Mouse (Mus musculus): ENCODE measurements around the gene Klrb1. TPM values are rescaled to one million over a fixed set of nuclear protein-coding genes. Genes with fewer than 3 reads are reported as not detected.
"Not testable (repeated sequence)": the region's sequence is repeated elsewhere in the genome, so short reads cannot be mapped to it uniquely, and the experiment has no call there.

The Klrb1 gene
- polyA plus RNA-seq, 1 experiment from 2014 or later: not detected

DNA sequence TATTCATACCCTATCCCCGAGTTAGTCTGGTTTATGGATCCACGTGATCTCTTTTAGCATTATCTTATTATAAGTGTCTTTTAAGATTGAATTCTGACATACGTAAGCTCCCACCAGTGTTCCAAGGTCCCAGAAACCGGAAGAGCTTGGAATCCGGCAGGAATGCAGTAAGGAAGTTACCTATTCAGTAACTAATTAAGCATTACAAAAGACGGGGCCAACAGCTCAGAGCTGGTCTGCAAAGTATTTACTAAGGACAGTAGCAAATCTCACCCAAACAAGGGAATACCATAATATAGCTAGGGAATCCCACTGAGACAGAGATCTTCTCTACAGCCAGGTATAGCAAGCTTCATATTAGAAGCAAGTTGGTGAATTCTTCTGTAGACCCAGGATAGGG, 24.1 kb upstream of the Klrb1 start:
- not testable (repeated sequence) for DNase-seq (ENCODE audit: low spot score); H3K4me1 ChIP-seq (replicated peaks; ENCODE audit: control insufficient read depth, insufficient read depth, low read length); H3K9me3 ChIP-seq (ENCODE audit: control insufficient read depth, low read length); H3K9ac ChIP-seq (ENCODE audit: low read length); H3K27me3 ChIP-seq (replicated peaks; ENCODE audit: control insufficient read depth, insufficient read depth, low read length); H3K27ac ChIP-seq (ENCODE audit: low read depth); H3K4me2 ChIP-seq (ENCODE audit: low read length); H3K36me3 ChIP-seq (ENCODE audit: control insufficient read depth, insufficient read depth, low read length); ATAC-seq (replicated peaks; ENCODE audit: low FRiP score, low TSS enrichment, low read depth); H3K4me3 ChIP-seq (ENCODE audit: low read depth, low read length)
- WGBS: 80% methylated on average over 6 of the region's 6 CpGs

DNA sequence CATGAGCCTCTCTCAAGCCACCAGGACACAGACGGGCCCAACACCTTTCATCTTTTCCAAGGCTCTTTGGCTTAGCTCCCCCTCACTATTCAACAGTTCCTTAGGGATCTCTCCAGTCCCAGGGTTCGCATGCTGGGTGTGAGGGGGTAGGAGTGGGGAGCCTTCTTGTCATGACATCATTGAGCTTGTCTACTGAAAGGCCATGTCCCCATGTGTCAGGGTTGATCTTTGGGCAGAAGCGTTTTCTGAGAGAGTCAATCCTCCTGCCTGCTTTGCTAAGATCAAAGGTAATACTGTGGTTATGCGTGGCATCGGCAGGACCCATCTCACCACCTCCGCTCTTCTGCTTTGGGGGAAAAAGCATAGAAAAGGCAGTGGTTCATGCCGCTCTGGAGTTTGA, 14.6 kb upstream of the Klrb1 start:
- H3K9me3 ChIP-seq (ENCODE audit: control insufficient read depth, low read length): no peaks in the 10 kb centered on the region
- no peaks in the 10 kb centered on the region for H3K27me3 ChIP-seq (replicated peaks; ENCODE audit: control insufficient read depth, insufficient read depth, low read length)
- no peak overlapping the region for H3K4me3 ChIP-seq (ENCODE audit: low read depth, low read length)
- no peak overlapping the region for H3K9ac ChIP-seq (ENCODE audit: low read length)
- ATAC-seq (replicated peaks; ENCODE audit: low FRiP score, low TSS enrichment, low read depth) (no peak), DNase-seq (ENCODE audit: low spot score) (no peak)
- no peak overlapping the region for H3K4me2 ChIP-seq (ENCODE audit: low read length)
- WGBS: 91% methylated on average over 7 of the region's 7 CpGs
- 0 out of 2 replicates have a peak, but pooled peaks cover 5% of the 10 kb centered on the region for H3K4me1 ChIP-seq (replicated peaks; ENCODE audit: control insufficient read depth, insufficient read depth, low read length)
- no peaks in the 10 kb centered on the region for H3K36me3 ChIP-seq (ENCODE audit: control insufficient read depth, insufficient read depth, low read length)
- no peak overlapping the region for H3K27ac ChIP-seq (ENCODE audit: low read depth)

DNA sequence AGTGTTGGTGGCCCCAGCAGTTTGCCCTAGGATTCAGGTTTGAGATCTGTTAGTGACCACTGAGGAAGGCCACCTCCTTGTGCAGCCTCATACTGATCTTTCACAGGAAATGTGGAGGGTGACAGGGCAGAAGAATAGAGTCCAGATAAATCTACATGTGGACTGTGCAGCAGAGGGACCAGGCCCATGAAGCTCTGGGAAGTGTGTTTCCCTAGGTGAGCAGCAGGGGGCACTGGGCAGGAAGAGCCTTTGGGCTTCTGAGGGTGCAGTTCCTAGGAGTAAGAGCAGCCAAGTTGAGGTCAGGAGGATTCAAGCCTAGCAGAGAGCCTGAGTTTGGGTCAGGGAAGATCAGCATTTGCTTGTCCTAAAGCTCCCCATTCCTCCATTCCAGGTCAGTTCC, 13.2 kb upstream of the Klrb1 start:
- Histone ChIP-seq H3K27ac (ENCODE audit: low read depth) (no peak overlapping the region), H3K9me3 (ENCODE audit: control insufficient read depth, low read length) (no peaks in the 10 kb centered on the region), H3K27me3 (replicated peaks; ENCODE audit: control insufficient read depth, insufficient read depth, low read length) (no peaks in the 10 kb centered on the region), H3K36me3 (ENCODE audit: control insufficient read depth, insufficient read depth, low read length) (no peaks in the 10 kb centered on the region), H3K4me1 (replicated peaks; ENCODE audit: control insufficient read depth, insufficient read depth, low read length) (0 out of 2 replicates have a peak, but pooled peaks cover 5% of the 10 kb centered on the region), H3K4me2 (ENCODE audit: low read length) (no peak overlapping the region), H3K4me3 (ENCODE audit: low read depth, low read length) (no peak overlapping the region), H3K9ac (ENCODE audit: low read length) (no peak overlapping the region)
- no peak for DNase-seq (ENCODE audit: low spot score)
- ATAC-seq (replicated peaks; ENCODE audit: low FRiP score, low TSS enrichment, low read depth): no peak

DNA sequence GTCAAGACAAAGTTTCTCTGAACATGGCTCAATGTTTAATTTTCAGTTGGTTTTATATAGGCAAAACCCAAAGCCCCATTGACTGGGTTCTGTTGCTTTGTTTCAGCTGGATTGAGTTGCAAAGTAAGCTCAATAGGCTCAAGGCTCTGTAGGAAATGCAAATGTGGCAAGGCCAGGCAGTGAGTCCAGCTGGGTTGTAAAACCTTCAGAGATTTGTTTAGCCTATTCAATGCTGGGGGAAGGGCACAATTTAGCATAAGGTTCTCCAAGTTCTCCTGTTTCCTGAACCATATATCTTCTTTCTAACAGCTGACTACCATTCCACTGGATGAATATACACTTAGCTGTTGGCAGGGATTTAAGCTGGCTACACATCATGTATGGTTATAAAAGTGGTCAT, 12.0 kb upstream of the Klrb1 start:
- 0 out of 2 replicates have a peak, but pooled peaks cover 5% of the 10 kb centered on the region for H3K4me1 ChIP-seq (replicated peaks; ENCODE audit: control insufficient read depth, insufficient read depth, low read length)
- H3K4me3 ChIP-seq (ENCODE audit: low read depth, low read length): no peak overlapping the region
- H3K36me3 ChIP-seq (ENCODE audit: control insufficient read depth, insufficient read depth, low read length): no peaks in the 10 kb centered on the region
- no peak overlapping the region for H3K27ac ChIP-seq (ENCODE audit: low read depth)
- H3K9ac ChIP-seq (ENCODE audit: low read length): no peak overlapping the region
- no peak for ATAC-seq (replicated peaks; ENCODE audit: low FRiP score, low TSS enrichment, low read depth)
- DNase-seq (ENCODE audit: low spot score): no peak
- no peaks in the 10 kb centered on the region for H3K27me3 ChIP-seq (replicated peaks; ENCODE audit: control insufficient read depth, insufficient read depth, low read length)
- no peaks in the 10 kb centered on the region for H3K9me3 ChIP-seq (ENCODE audit: control insufficient read depth, low read length)
- H3K4me2 ChIP-seq (ENCODE audit: low read length): no peak overlapping the region

DNA sequence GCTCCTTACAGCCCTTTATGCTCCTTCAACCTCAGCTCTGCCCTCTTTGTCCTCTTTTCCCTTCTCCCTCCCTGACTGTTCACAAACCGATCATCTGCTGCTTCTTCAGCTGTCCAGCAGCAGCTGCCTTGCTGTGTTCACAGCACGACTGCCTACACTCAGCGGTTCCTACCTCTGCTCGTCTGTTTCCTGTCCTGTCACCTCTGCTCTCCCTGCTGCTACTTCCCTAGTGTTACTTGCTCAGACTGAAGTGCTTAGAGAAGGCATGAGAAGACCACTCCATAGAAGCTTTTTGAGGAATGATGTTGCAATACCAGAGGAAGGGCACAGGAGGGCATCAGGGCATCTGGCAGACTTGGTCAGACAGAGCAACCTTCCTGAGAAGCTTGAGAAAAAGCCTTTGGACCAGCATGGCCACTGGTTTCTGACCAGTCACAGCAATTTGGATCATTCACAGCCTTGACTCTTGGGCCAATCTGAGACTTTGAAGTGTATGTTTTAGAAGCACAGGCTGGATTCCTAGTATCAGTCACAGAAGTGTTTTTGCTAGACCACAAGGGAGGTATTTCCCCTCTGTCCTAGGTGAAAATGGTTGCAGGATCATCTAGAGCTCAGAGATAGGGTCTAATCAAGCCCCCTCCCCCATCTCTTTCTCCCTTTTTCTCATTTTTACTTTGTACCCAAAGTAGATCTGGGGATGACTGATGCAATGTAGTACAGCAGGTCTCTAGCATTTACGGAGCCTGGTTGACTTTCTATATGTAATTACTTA, 11.2 kb upstream of the Klrb1 start:
- WGBS: 69% methylated on average over 5 of the region's 5 CpGs
- DNase-seq (ENCODE audit: low spot score) (no peak), ATAC-seq (replicated peaks; ENCODE audit: low FRiP score, low TSS enrichment, low read depth) (no peak)
- H3K4me2 ChIP-seq (ENCODE audit: low read length): no peak overlapping the region
- H3K4me3 ChIP-seq (ENCODE audit: low read depth, low read length): no peak overlapping the region
- H3K36me3 ChIP-seq (ENCODE audit: control insufficient read depth, insufficient read depth, low read length): no peaks in the 10 kb centered on the region
- H3K27ac ChIP-seq (ENCODE audit: low read depth): no peak overlapping the region
- no peaks in the 10 kb centered on the region for H3K9me3 ChIP-seq (ENCODE audit: control insufficient read depth, low read length)
- H3K27me3 ChIP-seq (replicated peaks; ENCODE audit: control insufficient read depth, insufficient read depth, low read length): no peaks in the 10 kb centered on the region
- no peak overlapping the region for H3K9ac ChIP-seq (ENCODE audit: low read length)
- H3K4me1 ChIP-seq (replicated peaks; ENCODE audit: control insufficient read depth, insufficient read depth, low read length): 0 out of 2 replicates have a peak, but pooled peaks cover 5% of the 10 kb centered on the region

DNA sequence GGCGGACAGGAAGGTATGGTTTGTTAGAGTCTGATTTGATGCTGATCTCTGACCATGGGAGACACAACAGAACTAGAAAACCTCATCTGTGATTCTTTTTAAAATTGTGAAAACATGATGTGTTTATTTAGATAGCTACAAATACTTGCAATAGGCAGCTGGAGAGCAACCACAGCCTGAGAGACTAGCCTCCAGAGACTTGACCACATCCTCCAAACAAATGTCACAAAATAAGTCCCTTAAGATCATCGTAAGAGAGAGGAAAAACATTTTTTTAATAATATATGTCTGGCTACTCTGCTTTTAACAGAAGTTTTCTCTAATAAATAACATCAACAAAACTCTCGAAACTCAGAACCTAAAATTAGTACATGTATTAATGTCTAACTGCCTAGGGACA, 9.2 kb upstream of the Klrb1 start:
- H3K9me3 ChIP-seq (ENCODE audit: control insufficient read depth, low read length): no peaks in the 10 kb centered on the region
- H3K4me1 ChIP-seq (replicated peaks; ENCODE audit: control insufficient read depth, insufficient read depth, low read length): 0 out of 2 replicates have a peak, but pooled peaks cover 5% of the 10 kb centered on the region
- H3K27me3 ChIP-seq (replicated peaks; ENCODE audit: control insufficient read depth, insufficient read depth, low read length): no peaks in the 10 kb centered on the region
- WGBS: 81% methylated on average over 3 of the region's 3 CpGs
- no peak for ATAC-seq (replicated peaks; ENCODE audit: low FRiP score, low TSS enrichment, low read depth)
- no peak overlapping the region for H3K4me2 ChIP-seq (ENCODE audit: low read length)
- no peak overlapping the region for H3K27ac ChIP-seq (ENCODE audit: low read depth)
- no peak overlapping the region for H3K9ac ChIP-seq (ENCODE audit: low read length)
- H3K36me3 ChIP-seq (ENCODE audit: control insufficient read depth, insufficient read depth, low read length): no peaks in the 10 kb centered on the region
- DNase-seq (ENCODE audit: low spot score): no peak
- no peak overlapping the region for H3K4me3 ChIP-seq (ENCODE audit: low read depth, low read length)

DNA sequence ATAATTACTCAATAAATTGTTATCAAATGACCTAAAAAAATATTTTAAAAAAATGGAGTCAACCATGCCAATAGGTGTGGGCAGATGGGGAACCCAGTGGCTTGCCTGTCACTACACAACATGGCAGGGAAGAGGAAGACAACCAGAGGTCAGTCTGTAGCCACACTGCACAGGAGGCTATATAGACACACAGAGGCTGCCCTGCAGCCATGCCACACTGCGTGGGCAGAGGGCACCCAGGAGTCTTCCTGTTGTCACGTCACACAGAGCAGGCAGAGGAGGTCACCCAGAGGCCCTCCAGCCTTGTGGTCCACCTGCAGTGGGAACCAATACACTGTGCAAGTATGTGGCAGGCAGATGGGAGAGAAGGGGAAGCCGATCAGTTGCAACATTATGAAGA, 21.2 kb downstream of the Klrb1 start:
- ATAC-seq (replicated peaks; ENCODE audit: low FRiP score, low TSS enrichment, low read depth): no peak
- Histone ChIP-seq H3K4me1 (replicated peaks; ENCODE audit: control insufficient read depth, insufficient read depth, low read length) (no peaks in the 10 kb centered on the region), H3K27ac (ENCODE audit: low read depth) (no peak overlapping the region), H3K9me3 (ENCODE audit: control insufficient read depth, low read length) (no peaks in the 10 kb centered on the region), H3K9ac (ENCODE audit: low read length) (no peak overlapping the region), H3K4me3 (ENCODE audit: low read depth, low read length) (no peak overlapping the region), H3K27me3 (replicated peaks; ENCODE audit: control insufficient read depth, insufficient read depth, low read length) (no peaks in the 10 kb centered on the region), H3K4me2 (ENCODE audit: low read length) (no peak overlapping the region), H3K36me3 (ENCODE audit: control insufficient read depth, insufficient read depth, low read length) (no peaks in the 10 kb centered on the region)
- DNase-seq (ENCODE audit: low spot score): no peak
- WGBS: 75% methylated on average over 3 of the region's 3 CpGs

DNA sequence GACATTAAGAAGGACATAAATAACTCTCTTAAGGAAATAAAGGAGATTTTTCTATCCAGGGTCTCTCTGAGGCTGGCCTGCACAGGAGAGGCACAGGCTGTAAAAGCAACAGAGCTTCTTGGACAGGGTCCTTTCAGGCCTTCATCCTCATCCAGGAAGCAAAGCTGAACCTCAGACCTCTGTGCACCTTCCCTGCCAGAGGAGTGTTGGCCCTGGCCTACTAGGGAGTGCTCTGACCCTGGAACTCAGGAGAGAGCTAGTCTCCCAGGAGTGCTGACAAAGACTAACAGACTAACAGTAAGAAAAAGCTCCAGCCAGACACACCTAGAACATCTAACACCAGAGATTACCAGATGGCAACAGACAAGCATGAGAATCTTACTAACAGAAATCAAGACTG, 43.3 kb downstream of the Klrb1 start:
- H3K27ac ChIP-seq (ENCODE audit: low read depth): no peak overlapping the region
- DNase-seq (ENCODE audit: low spot score): no peak
- H3K4me1 ChIP-seq (replicated peaks; ENCODE audit: control insufficient read depth, insufficient read depth, low read length): no peaks in the 10 kb centered on the region
- no peaks in the 10 kb centered on the region for H3K36me3 ChIP-seq (ENCODE audit: control insufficient read depth, insufficient read depth, low read length)
- H3K4me3 ChIP-seq (ENCODE audit: low read depth, low read length): no peak overlapping the region
- no peak overlapping the region for H3K9ac ChIP-seq (ENCODE audit: low read length)
- H3K4me2 ChIP-seq (ENCODE audit: low read length): no peak overlapping the region
- H3K27me3 ChIP-seq (replicated peaks; ENCODE audit: control insufficient read depth, insufficient read depth, low read length): no peaks in the 10 kb centered on the region
- no peaks in the 10 kb centered on the region for H3K9me3 ChIP-seq (ENCODE audit: control insufficient read depth, low read length)
- ATAC-seq (replicated peaks; ENCODE audit: low FRiP score, low TSS enrichment, low read depth): no peak

DNA sequence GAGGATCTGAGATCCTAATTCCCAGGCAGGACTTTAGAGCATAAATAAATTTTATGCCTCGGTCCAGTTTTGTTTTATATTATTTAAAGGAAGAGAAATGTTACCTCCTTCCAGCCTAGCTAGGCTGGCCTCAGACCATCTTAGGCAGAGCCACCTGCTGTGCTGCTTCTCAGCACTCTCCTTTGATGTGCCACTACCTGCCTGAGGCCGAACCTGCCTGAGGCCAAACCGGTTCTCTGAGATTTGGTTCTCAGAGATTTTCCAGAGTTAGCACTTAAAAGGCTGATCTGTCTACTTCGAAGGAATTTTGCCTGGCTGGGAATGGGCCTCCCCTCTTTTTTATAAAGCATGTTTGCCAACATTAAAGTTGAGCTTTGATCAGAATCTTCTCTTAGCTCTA, 52.9 kb downstream of the Klrb1 start:
- Histone ChIP-seq H3K4me2 (ENCODE audit: low read length) (no peak overlapping the region), H3K27me3 (replicated peaks; ENCODE audit: control insufficient read depth, insufficient read depth, low read length) (no peaks in the 10 kb centered on the region), H3K9ac (ENCODE audit: low read length) (no peak overlapping the region), H3K9me3 (ENCODE audit: control insufficient read depth, low read length) (no peaks in the 10 kb centered on the region), H3K4me3 (ENCODE audit: low read depth, low read length) (no peak overlapping the region), H3K27ac (ENCODE audit: low read depth) (no peak overlapping the region), H3K4me1 (replicated peaks; ENCODE audit: control insufficient read depth, insufficient read depth, low read length) (no peaks in the 10 kb centered on the region), H3K36me3 (ENCODE audit: control insufficient read depth, insufficient read depth, low read length) (no peaks in the 10 kb centered on the region)
- DNase-seq (ENCODE audit: low spot score): no peak
- no peak for ATAC-seq (replicated peaks; ENCODE audit: low FRiP score, low TSS enrichment, low read depth)
- 43% methylated on average over 4 of the region's 4 CpGs for WGBS

All from intestine, embryonic 14.5 days (tissue).